Mouse (Mus musculus) forebrain, embryonic 14.5 days (tissue): ENCODE results near the gene Catsperg2. TPM values are rescaled to one million over a fixed set of nuclear protein-coding genes. Genes with fewer than 3 reads are reported as not detected.
"Not testable (repeated sequence)": the region's sequence is repeated elsewhere in the genome, so short reads cannot be mapped to it uniquely, and the experiment has no call there.

Source experiments
- ATAC-seq: fragments of 200-750 bp; cut with Nextera tagmentation; 2 replicates; pipeline ENCODE4 v1.8.0; 2017; ENCODE audit warnings: mild to moderate bottlenecking, moderate library complexity
- DNase-seq: peaks from one replicate; pipeline ENCODE4 v3.0.0-alpha.2; 2015; ENCODE audit warnings: low spot score
- H3K27ac ChIP-seq: fragments of 300-500 bp; sonication (generic); 2 replicates; pipeline ENCODE4 v1.5.1; 2014; ENCODE audit warnings: low read depth, mild to moderate bottlenecking, control low read depth, low read length, moderate library complexity
- H3K27me3 ChIP-seq: fragments of 300-500 bp; sonication (generic); replicated peaks from 2 replicates; pipeline ENCODE4 v1.6.1; 2014; ENCODE audit warnings: low read length, control low read depth, mixed read lengths; ENCODE audit not compliant: control insufficient read depth, insufficient read depth
- H3K36me3 ChIP-seq: fragments of 300-500 bp; sonication (generic); 2 replicates; pipeline ENCODE4 v1.6.1; 2014; ENCODE audit warnings: low read length, control low read depth; ENCODE audit not compliant: control insufficient read depth, insufficient read depth
- H3K4me1 ChIP-seq: fragments of 300-500 bp; sonication (generic); 2 replicates; pipeline ENCODE4 v1.6.1; 2014; ENCODE audit warnings: antibody characterized with exemption, low read length, control low read depth; ENCODE audit not compliant: control insufficient read depth, insufficient read depth
- H3K4me2 ChIP-seq: fragments of 300-500 bp; sonication (generic); 2 replicates; pipeline ENCODE4 v1.6.1; 2014; ENCODE audit warnings: mild to moderate bottlenecking, control low read depth, low read length
- H3K4me3 ChIP-seq: fragments of 300-500 bp; sonication (generic); 2 replicates; pipeline ENCODE4 v1.5.1; 2014; ENCODE audit warnings: low read depth, low read length, control low read depth
- H3K9ac ChIP-seq: fragments of 300-500 bp; sonication (generic); 2 replicates; pipeline ENCODE4 v1.6.1; 2014; ENCODE audit warnings: mild to moderate bottlenecking, low read length, control low read depth, moderate library complexity
- H3K9me3 ChIP-seq: fragments of 300-500 bp; sonication (generic); replicated peaks from 2 replicates; pipeline ENCODE4 v1.6.1; 2016; ENCODE audit warnings: low read length, control low read depth, mixed read lengths; ENCODE audit not compliant: control insufficient read depth
- WGBS: fragments of 180-500 bp; shearing (Covaris S2); extraction: QIAGEN DNeasy Blood & Tissue Kit; methylation state at CpG from one replicate; pipeline ENCODE4 v1.1.7; 2014; 5-methylcytosine and 5-hydroxymethylcytosine counted together
- microRNA counts: library from miRNA; unstranded; fragments of <30 nt; microRNA quantifications from one replicate; lab custom pipeline; 2016
- microRNA-seq: library from miRNA; unstranded; fragments of <30 nt; microRNA quantifications from one replicate; pipeline ENCODE4, GENCODE M21; 2016
- polyA plus RNA-seq: library from polyadenylated mRNA; unstranded; fragments of >200 nt; fragmentation: Nextera tagmentation; extraction: Ambion mirVana; gene quantifications from 2 replicates; pipeline ENCODE4 v1.2.1, GENCODE M21; 2014

Catsperg2 gene
- polyA plus RNA-seq, 1 experiment from 2014 or later, result 0.20 TPM

DNA sequence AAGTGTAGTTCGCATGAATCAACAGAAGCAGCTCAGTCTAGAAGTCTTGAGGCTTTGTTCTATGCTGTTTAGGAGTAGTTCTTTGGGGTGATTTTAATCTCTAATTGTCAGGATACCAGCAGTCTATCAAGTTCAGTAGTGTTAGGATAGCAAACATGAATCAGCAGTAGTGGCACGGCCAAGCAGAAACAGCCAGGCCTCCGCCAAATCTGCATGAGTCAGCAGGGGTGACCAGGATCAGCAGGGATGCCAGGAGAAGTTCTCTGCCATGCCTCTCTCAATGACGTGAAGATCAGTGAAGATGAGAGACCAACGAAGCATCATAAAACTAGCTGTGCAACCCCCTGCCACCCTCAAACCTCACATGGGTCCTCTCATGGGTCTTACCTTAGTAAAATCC, 33.6 kb upstream of the Catsperg2 start:
- 84% methylated on average over 5 of the region's 5 CpGs for WGBS
- ATAC-seq (no peak), DNase-seq (no peak)
- Histone ChIP-seq H3K9me3 (no peaks in the 10 kb centered on the region), H3K4me1 (no peaks in the 10 kb centered on the region), H3K27me3 (no peaks in the 10 kb centered on the region), H3K4me3 (no peak overlapping the region), H3K36me3 (no peaks in the 10 kb centered on the region), H3K4me2 (no peak overlapping the region), H3K27ac (no peak overlapping the region), H3K9ac (no peak overlapping the region)

DNA sequence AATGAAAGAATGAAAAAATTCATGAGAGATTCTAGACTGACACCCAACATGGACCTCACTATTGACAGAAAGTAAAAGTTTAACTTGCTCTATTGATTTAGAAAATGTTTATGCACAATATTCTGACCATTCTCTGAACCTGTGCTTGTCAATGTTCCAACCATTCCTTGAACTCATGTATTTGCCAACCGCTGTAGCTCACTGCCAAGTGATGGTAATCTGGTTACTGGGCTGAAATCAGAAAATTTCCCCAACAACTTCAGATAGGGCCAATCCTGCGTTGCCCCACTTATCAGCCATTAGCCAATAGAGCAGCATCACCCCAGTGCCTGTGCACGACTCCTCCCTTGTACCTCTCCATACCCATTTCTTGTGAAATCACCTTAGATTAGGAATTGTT, 15.4 kb upstream of the Catsperg2 start:
- Histone ChIP-seq H3K9ac (no peak overlapping the region), H3K27me3 (no peaks in the 10 kb centered on the region), H3K4me3 (no peak overlapping the region), H3K36me3 (no peaks in the 10 kb centered on the region), H3K4me2 (no peak overlapping the region), H3K4me1 (no peaks in the 10 kb centered on the region), H3K9me3 (no peaks in the 10 kb centered on the region), H3K27ac (no peak overlapping the region)
- no peak for DNase-seq
- ATAC-seq, result no peak
- WGBS, result 94% methylated on average over 3 of the region's 3 CpGs

DNA sequence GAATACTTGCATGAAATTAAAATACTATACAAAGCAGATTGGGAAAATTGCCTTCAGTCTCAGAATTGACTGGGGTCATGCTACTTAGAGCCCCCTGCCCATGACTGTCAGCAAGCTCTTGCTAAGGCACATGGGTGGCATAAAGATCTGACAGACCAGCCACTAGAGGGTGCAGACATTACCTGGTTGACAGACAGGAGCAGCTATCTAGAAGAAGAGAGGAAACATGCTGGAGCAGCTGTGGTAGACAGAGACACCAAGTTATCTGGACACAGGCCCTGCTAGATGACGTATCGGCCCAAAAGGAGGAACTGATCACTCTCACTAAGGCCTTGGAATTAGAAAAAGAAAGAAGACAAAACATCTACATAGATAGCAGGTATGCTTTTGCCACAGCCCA, 1.2 kb upstream of the Catsperg2 start:
- no peak overlapping the region for H3K27ac ChIP-seq
- WGBS, result 90% methylated on average over 2 of the region's 2 CpGs
- no peaks in the 10 kb centered on the region for H3K36me3 ChIP-seq
- no peak overlapping the region for H3K4me3 ChIP-seq
- H3K4me2 ChIP-seq, result no peak overlapping the region
- H3K27me3 ChIP-seq, result no peaks in the 10 kb centered on the region
- no peaks in the 10 kb centered on the region for H3K4me1 ChIP-seq
- ATAC-seq, result no peak
- H3K9ac ChIP-seq, result no peak overlapping the region
- H3K9me3 ChIP-seq, result no peaks in the 10 kb centered on the region
- DNase-seq, result no peak

DNA sequence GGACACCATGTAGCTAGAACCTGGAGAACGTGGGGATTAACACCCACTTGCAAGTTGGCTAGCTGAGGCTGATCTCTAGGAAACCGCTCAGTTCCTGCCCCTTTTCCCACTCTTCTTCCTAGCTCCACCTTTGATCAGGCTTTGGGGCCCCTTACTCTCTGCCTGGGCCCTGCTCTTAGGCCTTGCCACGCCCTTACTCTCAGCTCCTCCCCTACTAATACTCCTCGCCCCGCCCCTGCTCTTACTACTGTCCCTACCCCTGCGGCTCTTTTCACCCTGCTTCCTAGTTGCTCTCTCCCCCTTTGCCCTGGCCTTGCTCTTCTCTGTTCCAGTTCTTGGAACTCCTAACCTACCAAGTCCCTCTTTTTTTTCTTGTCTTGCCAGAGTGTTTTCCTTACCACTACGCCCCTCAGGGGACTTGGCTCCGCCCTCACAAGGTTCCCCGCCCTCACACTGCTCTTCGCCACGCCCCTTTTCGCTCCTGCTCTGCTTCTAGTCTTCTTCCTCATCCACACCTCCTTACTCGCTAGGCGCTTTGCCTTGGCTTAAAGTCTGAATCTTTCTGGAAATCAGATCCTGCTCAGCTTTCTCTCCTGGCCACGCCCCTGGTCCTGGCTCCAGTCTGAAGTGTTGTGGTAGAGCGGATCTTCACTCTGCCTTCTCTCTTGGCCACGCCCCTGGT, 1.2 kb downstream of the Catsperg2 start:
- not testable (repeated sequence) for H3K9me3 ChIP-seq, H3K9ac ChIP-seq, ATAC-seq, H3K4me1 ChIP-seq, H3K27me3 ChIP-seq, H3K36me3 ChIP-seq, H3K4me2 ChIP-seq, H3K4me3 ChIP-seq, H3K27ac ChIP-seq
- peak; percentile 1 for DNase-seq
- WGBS, result 33% methylated on average over 16 of the region's 17 CpGs

DNA sequence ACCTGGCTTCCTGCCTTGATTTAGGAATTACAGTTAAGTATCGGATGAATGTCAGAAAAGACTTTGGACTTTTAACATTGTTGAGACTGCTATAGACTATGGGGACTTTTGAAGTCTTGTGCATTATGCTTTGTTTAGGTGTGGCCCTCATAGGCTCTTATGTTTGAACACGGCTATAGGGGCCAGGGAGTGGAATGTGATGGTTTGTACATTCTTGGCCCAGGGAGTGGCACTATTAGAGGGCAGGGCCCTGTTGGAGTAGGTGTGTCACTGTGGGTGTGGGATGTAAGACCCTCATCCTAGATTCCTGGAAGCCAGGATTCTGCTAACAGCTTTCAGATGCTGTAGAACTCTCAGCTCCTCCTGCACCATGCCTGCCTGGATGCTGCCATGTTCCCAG, 17.9 kb downstream of the Catsperg2 start:
- DNase-seq, H3K27me3 ChIP-seq, H3K9ac ChIP-seq, ATAC-seq, H3K4me1 ChIP-seq, H3K4me2 ChIP-seq, H3K36me3 ChIP-seq, H3K4me3 ChIP-seq, H3K9me3 ChIP-seq, H3K27ac ChIP-seq: not testable (repeated sequence)
- 89% methylated on average over 2 of the region's 2 CpGs for WGBS

DNA sequence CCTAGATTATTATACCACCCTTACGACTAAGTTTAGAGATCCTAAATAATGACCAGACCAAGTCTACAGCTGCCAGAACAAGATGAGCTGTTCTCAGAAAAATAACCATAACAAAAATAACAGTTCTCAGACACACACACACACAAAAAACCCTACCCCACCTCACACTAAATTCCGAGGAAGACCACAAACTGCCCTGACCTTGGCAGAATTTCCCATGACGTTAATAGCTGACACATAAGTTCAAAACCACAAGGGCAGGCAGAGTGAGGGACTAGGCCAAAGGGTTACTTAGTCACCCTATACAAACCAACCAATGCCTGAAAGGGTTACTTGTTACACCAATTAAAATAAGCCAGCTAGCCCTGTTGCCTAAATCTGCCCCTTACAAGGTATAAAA, 31.6 kb downstream of the Catsperg2 start:
- not testable (repeated sequence) for H3K27me3 ChIP-seq, H3K4me1 ChIP-seq, H3K9ac ChIP-seq, H3K9me3 ChIP-seq, H3K36me3 ChIP-seq, H3K4me2 ChIP-seq, DNase-seq, H3K4me3 ChIP-seq, ATAC-seq, H3K27ac ChIP-seq
- 82% methylated on average over 3 of the region's 3 CpGs for WGBS

DNA sequence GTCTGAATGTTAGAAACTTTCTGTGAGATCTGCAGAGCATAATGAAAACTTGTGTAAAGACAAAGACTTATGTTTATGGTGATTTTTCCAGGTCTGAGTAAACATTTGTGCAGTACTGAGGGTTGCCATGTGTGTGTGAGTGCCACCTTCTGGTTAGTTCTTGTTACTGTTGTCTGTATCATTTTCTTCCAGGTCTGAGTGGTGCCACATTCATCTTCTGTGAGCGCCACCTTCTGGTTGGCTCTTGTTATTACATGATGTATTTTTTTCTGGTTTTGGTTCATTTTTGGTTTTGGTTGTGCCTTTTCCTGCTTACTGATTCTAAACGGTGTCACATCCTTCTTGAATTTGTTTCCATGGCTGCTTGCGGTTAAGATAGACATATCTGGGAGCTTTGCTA, 45.0 kb downstream of the Catsperg2 start:
- WGBS, result 65% methylated on average over 3 of the region's 3 CpGs
- Histone ChIP-seq H3K27me3 (no peaks in the 10 kb centered on the region), H3K36me3 (no peaks in the 10 kb centered on the region), H3K4me3 (no peak overlapping the region), H3K9me3 (no peaks in the 10 kb centered on the region), H3K4me1 (no peaks in the 10 kb centered on the region), H3K9ac (no peak overlapping the region), H3K4me2 (no peak overlapping the region), H3K27ac (no peak overlapping the region)
- ATAC-seq, result no peak
- peak; percentile 1 for DNase-seq

MicroRNAs within 50 kb of the gene (microRNA counts, 519-probe panel; counts per million panel counts)
- microRNA mmu-miR-1964 (lab: Ali Mortazavi, UCI), result not detected

Small RNA genes lying within 50 kb of the gene (microRNA-seq; reads per million reads assigned to microRNA genes)
- 1.9 reads per million, percentile 8 among the genes with 10 or more reads in this experiment for gene Mir1964

Other genes starting within 250 kb of the Catsperg2 start
- 6.2 and 11.9 TPM in 2 replicates for gene Sipa1l3, start 208.4 kb downstream of the Catsperg2 start, polyA plus RNA-seq
- gene Zfp84, start 41.5 kb upstream of the Catsperg2 start, polyA plus RNA-seq, result 18.3 and 23.9 TPM in 2 replicates
- 15.8 and 17.0 TPM in 2 replicates for gene Zfp30, start 57.0 kb upstream of the Catsperg2 start, polyA plus RNA-seq
- 23.0 and 34.3 TPM in 2 replicates for gene Zfp790, start 89.1 kb upstream of the Catsperg2 start, polyA plus RNA-seq
- gene Zfp940, start 126.6 kb upstream of the Catsperg2 start, polyA plus RNA-seq, result 15.7 and 17.1 TPM in 2 replicates
- gene Zfp420, start 132.9 kb upstream of the Catsperg2 start, polyA plus RNA-seq, result 16.5 and 21.6 TPM in 2 replicates
- 19.2 and 20.5 TPM in 2 replicates for gene Zfp27, start 179.5 kb upstream of the Catsperg2 start, polyA plus RNA-seq
- gene Zfp383, start 181.2 kb upstream of the Catsperg2 start, polyA plus RNA-seq, result 9.9 and 10.5 TPM in 2 replicates
- 9.2 and 15.7 TPM in 2 replicates for gene Zfp74, start 227.1 kb upstream of the Catsperg2 start, polyA plus RNA-seq